Mouse (Mus musculus): ENCODE measurements at regions not wholly inside any gene's neighbourhood (a gene's known extent, or its start where the extent isn't known, plus 50 kb on each side); places are given as distances from the start of the nearest gene placed in this dataset.

DNA sequence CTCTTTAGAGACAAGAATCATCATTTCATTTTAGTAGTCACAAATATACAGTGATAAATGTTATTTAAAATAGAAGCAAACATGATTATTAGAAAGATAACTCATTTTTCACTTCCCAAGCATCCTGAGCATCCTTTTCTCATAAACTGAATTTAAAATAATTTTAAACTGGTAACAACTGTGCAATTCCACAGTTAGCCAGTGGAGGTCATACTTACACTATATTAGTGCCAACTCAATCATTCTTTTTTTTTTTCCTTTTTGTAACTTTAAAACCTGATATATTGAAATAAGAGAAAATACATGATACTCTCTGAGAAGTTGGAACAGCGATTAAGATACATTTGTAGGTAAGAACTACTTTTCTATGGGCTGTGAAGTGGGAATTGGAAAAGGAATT lies 113.2 kb upstream of the Gm17509 start:
- DNase-seq (ENCODE audit: low spot score in 2 of 2): no peak

DNA sequence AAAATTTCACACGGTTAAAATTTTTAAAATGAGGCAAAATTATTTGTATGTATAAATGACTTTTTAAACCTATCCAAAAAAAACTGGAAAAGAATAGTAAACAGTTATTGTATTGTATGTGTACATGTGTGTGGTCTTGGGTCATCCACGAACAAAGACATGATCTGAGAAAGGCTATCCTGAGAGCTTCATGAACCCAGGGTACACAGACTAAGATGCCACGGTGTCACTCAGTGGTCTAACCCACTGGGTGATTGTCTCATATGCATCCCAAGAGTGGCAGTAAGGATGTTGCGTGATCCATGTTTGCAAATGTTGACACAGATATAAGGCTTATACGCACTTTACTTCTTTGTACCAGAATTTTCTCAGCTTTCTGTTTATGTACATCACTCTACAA lies 113.7 kb upstream of the Gm17509 start:
- DNase-seq (ENCODE audit: low spot score in 2 of 2): no peak

DNA sequence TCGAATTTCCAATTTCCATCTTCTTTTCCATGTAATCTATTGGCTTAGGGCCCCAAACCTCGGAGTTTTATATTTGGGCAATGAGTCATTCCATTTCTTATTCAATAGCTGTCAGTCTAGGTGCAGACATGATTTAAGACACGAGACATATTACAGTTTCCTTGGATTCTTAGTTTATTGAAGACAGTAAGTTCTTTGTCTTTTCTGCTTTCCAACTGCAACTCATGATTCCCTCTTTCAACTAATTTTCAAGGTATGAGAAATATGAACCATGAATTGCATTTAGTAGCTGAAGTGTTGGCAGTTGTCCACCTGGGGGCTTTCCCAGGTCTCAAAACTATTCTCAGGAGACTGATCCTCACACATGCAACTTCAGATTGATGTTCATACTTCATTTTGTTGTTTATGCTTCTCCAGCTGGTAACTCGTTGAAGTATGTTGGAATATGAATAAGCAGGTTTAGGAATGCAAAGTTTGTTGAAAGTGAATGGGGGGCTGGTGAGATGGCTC lies 160.3 kb upstream of the Gm17509 start:
- no peak for DNase-seq (ENCODE audit: low spot score in 2 of 2)

DNA sequence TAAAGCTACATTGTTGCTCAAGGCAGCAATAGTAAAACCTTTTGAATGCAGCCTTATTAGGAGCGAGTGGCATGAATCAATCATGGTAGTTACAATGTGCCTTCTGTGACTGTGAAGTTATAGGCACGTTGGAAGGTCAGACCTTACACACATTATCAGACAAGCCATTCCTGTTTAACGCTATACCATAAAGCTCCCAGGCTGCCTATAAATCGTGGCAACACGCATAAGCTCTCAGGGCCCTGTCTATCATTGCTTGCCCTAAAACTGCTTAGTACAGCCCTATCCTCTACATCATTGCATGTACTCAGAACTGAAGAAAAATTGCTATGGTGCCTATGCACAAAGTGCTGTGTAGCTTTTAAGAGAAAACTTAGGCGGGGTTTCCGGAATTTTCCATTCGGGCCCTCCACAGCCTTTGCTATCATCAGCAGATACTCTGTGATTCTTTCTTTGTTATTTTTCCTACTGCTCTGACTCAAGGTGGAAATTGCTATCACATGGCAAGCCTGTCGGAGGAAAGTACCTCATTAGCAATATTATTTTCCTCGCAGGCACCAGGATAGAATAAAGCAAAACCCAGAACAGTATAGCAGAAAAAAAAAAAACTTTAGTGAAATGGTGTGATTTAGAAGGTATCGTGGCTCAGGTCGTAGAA lies 162.7 kb upstream of the Gm17509 start:
- no peak for DNase-seq (ENCODE audit: low spot score in 2 of 2)

DNA sequence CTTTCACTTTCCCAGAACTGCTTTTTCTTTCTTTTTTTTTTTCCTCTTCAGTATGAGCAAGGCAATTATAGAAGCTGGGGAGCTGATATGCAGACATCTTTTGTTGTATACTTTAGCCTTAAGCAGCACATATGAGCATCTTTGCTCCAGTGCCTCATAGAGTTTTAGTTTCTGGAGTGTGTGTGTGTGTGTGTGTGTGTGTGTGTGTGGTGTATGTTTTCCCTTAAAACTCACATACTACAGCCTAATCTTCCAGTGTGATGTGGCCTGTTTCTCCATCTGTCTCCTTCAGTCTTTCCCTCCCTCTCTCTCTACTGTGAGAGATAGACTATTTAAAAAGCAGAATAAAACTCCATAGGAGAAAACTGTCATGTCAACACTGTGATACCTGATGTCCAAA lies 169.4 kb upstream of the Gm17509 start:
- DNase-seq (ENCODE audit: low spot score in 2 of 2): no peak

DNA sequence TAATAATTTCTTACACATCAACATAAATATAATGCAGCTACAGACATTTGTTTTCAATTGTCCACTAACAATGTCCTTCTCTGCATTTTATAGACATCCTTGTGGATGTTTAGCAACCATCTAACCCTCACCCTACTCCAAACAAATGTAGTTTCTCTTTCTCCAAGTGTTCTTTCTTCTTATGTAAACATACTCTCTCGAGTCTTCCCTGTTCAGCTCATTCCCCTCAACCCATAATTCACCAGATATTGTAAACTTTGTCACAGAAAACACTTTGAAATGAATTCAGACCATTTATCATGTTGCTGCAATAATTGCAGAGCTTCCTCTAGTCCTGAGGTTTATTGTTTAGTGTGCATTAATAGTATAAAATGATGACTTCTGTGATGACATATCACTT lies 172.6 kb upstream of the Gm17509 start:
- no peak for DNase-seq (ENCODE audit: low spot score in 2 of 2)

DNA sequence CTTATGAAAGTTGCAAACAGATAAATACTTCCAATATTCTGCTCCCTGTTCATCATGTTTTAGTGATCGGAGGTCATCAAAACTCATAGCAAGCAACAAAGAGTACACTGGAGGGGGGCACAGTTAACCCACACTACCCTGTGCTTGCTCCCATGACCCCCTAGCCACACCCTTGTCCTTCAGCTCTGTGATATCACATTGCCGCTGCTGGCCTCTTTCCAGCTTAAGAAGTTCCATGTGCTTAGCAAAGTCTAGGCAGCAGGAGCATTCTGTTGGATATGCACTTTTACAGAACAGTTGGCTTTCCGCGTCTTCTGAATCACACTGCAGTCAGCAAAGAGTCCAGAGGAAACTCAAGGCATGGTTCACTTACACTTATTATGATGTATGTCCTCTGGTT lies 180.4 kb upstream of the Gm17509 start:
- no peak for DNase-seq (ENCODE audit: low spot score in 2 of 2)

DNA sequence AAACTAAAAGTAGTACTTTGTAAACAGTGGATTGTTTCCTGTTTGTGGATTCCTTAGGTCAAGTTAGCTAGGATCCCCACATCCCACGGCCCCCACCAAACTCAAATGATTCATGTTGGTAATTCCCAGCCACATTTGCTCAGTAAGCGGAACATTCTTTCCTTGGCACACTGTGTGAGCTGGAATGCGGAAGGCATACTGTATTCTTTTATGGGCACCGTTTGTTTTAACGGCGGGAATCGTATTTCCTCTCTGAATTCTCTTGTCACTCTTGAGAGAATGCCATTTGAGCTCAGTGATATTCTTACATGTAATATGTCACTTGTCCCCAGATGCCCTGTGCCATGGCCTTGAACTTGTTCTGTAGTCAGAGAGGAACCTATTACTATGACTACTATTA lies 189.1 kb upstream of the Gm17509 start:
- DNase-seq (ENCODE audit: low spot score in 2 of 2): no peak

DNA sequence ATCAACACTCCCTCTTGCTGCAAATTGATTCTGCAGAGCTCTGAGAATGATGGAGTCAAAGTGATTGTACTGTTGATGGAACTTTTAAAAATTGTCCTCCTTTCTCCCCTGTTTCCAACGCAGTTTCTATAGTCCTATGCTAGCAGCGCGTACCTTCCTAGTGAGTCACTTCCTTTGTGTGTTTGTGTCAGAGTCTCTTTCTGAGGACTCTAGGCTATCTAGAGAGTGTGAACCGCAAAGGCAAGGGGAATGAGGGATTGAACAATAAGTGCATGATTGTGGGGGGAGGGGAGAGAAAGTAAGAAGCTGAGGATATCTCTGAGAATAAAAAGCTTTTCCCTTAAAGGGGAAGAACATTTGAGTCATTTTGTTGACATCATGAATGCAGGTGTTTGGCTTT lies 188.5 kb upstream of the Hcn1 start:
- DNase-seq (ENCODE audit: low spot score in 2 of 2): no peak

DNA sequence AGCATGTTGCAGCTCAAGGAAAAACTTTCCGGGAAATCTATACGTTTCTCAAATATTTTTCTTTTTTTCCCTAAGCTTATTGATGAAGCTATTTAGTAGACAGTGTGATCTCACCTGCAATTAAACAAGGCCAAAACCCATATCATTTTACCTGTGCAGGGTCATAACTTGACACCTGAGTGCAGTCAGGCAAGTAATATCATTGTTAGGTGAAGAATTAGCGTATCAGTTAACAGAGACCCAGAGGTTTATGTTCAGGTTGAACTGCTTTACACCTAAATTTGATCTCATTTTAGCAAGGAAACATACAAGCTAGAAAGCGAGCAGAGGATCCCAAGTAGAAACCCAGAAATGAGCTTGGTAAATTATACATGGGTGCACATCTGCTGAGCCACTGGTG lies 178.6 kb upstream of the Hcn1 start:
- DNase-seq (ENCODE audit: low spot score in 2 of 2): no peak

DNA sequence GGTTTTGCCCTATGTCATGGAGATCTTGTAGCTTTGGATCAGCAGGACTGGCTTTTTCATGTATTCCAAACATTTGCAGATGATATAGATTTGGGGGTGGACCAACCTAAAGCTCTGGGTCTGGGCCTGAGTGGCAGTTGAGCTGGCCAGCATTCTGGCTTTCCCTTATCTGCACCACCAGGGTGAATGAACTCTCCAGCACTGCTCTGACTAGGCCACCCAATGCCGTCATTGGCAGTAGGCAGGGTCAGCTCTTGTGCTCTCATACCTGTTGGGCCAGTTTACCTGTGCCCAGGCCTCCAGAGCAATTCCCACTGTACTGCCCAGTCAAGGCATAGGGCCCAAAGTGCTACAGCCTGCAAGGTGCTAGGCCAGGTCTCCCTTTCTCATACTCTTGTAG lies 177.1 kb upstream of the Hcn1 start:
- DNase-seq (ENCODE audit: low spot score in 2 of 2): no peak

DNA sequence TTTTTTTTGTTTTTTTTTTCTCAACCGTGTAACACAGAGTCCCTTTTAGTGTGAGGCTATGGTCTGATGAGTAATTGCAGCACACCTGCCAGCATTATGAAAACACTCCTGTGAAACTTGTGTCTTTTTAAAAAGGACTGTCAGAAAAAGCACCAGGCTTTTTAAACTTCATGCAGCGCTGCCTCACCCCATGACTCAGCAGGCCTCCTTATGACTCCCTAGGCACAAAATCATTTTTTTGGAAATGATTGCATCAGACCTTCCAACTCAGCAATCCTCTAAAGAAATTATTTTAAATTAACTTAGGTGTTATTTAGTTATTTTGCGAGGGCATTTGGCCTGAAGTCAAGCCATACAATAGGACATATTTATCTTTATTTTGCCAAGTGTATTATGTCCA lies 134.7 kb upstream of the Hcn1 start:
- DNase-seq (ENCODE audit: low spot score in 2 of 2): no peak

DNA sequence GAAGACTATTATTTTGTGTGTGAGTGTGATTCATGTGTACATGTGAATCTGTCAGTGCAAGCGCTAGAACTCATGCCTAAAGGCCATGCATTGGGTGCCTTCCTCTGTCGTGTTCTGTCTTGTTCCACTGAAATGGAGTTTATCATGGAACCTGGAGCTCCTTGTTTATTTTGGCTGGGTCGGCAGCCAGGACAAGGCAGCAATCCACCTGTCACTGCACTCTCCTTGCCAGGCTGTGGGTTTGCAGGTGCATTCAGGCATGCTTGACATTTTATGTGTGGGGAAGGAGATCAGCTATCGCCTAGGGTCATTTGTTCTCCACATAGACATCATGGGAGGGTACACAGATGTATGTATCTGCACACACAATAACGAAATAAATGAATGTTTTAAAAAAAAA lies 129.4 kb upstream of the Hcn1 start:
- no peak for DNase-seq (ENCODE audit: low spot score in 2 of 2)

DNA sequence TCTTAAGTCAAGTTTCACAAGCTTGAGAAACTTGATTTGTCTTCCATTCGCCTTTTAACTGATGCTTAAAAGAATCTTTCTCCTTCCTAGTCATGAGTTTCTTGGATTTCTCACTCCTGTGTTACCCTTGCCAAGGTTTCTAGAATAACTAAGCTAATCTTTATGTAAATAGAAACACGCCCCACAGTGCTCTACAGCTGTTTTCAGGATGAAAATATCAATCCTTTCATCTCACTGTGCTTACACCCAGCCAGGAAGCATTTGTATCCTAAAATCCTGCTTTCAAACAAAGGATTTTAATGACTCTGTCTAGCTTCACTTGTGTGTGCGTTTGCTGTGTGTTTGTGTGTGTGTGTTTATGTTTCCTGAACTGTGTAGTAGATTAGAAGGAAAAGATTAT lies 119.5 kb upstream of the Hcn1 start:
- DNase-seq (ENCODE audit: low spot score in 2 of 2): no peak

DNA sequence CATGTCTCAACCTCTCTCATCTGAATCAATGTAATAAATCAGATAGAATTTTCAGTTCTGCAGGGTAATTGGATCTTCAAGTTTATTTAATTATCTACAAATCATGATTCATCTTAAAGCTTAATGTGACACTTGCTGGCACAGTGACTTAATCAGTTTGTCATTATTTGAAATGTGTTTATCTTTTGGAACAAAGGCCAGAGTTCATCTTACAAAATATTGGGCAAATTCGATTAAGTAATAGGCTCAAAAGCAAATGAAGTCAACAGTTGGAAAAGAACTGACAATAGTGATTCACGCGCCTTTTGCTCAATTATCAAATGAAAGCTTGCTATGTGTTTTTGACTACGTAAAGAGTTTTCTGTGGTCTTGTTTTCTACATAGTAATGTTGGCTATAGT lies 93.4 kb upstream of the Hcn1 start:
- DNase-seq (ENCODE audit: low spot score in 2 of 2): no peak

DNA sequence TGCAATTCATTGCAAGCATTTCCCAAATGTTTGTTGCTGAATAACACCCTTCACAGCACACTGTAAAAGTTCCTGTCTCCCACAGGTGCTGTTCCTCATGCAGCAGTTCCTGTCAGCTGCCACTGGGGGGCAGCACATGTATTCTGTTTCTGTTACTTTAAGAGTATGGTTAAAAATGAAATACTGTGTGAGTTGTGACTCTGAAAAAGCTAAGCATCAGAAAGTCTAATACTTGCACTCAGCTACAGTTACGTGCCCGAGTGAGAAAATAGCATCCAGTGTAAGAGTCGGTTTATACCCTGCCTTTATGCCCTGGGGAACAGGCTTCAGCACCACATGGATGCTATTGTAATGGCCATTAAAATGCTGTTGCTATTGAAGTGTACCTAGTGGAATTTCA lies 52.0 kb upstream of the Hcn1 start:
- peak; percentile 60 to 72 for DNase-seq (ENCODE audit: low spot score in 2 of 2)

All from layer of hippocampus, postnatal 10 days (tissue).